Mouse (Mus musculus) liver (tissue): ENCODE data around the gene Zfp687.

ENCODE experiments used
- DNase-seq: peaks from one replicate; pipeline ENCODE4 v3.0.0-alpha.2; 2020; ENCODE audit warnings: mixed read lengths

The Zfp687 gene

GRCm38 (mm10) chr3:95015891-95016531 lies 763 bp upstream of the Zfp687 start:
- DNase-seq, result peak; percentile 96

GRCm38 (mm10) chr3:95014428-95015151 lies 658 bp downstream of the Zfp687 start:
- DNase-seq, result peak; percentile 82

- no peak for DNase-seq
These were observed 1.4 kb downstream of the Zfp687 start for GRCm38 (mm10) chr3:95013699-95014427.

- DNase-seq, result no peak
These were observed 2.3 kb downstream of the Zfp687 start for GRCm38 (mm10) chr3:95012982-95013381.

DNA sequence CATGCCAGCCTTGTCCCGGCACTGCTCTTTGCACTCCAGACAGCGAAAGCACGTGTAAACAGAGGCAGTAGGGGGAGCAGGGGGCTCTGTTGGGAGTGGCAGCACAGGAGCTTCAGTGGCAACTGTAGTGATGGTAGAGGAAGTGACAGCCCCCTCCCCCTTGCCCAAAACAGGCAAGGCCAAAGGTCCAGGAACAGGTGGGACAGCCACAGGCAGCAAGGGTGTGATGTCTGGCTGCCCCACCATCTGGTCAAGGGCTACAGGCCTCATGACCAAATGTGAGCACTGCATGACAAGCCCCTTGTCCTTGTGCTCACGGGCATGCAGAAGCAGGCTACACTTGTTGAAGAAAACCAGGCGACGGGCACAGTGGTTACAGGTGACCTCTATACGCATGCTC lies 4.9 kb downstream of the Zfp687 start:
- no peak for DNase-seq

DNA sequence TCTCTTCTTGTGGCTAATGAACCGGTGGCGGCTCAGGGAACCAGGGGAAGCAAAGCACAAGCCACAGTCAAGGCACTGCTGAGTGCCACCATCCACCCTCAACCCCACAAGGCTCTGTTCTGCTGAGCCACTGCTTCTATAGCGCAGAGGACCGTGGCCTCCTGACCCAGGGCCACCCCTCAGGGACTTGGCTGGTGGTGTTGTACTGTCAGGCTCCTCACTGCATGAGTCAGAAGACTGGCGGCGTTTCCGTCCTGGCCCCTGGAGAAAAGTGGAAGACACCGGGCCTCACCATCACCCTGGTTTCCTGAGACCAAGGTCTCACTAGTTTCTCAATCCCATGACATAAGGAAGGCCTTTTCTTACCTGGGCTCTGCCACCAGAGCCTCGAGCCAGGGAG lies 7.5 kb downstream of the Zfp687 start:
- no peak for DNase-seq

GRCm38 (mm10) chr3:95005651-95006050 lies 9.6 kb downstream of the Zfp687 start:
- DNase-seq, result no peak

DNA sequence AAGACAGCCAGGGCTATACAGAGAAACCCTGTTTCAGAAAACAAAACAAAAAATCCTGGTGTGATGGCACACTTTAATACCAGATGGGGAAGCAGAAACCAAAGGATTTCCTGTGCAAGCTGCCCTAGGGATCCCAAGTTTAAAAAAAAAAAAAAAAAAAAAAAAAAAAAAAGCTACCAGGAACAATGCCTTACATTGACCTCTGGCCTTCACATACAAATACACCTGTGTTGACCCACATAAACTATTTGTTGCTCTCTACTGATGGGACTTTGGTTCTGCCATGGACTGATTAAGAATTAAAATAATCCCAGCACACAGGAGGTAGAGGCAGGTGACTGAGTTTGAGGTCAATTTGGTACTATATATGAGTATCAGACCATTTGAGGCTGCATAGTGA lies 12.0 kb downstream of the Zfp687 start:
- DNase-seq, result no peak

DNA sequence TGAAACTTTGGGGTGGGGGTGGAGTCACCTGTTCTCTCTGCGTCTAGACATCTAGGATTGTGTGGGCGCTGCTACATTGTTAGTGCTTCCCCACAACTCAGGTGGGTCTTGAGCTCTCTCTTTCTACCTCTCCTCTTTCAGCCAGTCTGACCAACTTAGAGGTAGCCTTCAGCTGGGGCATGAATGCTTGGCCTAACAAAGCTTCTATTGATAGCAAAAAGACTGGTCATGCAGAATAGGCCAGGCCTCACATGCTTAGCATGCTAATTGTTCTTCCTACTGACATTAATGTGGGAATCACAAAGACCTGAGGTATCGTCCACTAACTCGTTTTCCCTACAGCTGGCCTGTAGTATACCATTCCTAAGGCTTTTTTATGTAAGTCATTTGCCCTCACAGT lies 12.7 kb downstream of the Zfp687 start:
- no peak for DNase-seq

- DNase-seq, result peak; percentile 80
These were observed 18.3 kb downstream of the Zfp687 start for GRCm38 (mm10) chr3:94996946-94997345.

- DNase-seq, result no peak
These were observed 26.0 kb downstream of the Zfp687 start for GRCm38 (mm10) chr3:94989159-94989761.

- DNase-seq, result peak; percentile 42
These were observed 27.7 kb downstream of the Zfp687 start for GRCm38 (mm10) chr3:94987578-94987977.

GRCm38 (mm10) chr3:94985513-94985912 lies 29.7 kb downstream of the Zfp687 start:
- no peak for DNase-seq

DNA sequence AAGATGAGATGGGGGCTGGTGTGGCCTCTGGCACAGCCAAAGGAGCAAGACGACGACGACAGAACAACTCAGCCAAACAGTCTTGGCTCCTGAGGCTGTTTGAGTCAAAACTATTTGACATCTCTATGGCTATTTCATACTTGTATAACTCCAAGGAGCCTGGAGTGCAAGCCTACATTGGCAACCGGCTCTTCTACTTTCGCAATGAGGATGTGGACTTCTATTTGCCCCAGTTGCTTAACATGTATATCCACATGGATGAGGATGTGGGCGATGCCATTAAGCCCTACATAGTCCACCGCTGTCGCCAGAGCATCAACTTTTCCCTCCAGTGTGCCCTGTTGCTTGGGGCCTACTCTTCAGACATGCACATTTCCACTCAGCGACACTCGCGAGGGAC lies 30.9 kb downstream of the Zfp687 start:
- no peak for DNase-seq

- DNase-seq, result peak; percentile 95
These were observed 40.5 kb downstream of the Zfp687 start, which contains the start of gene Pi4kb for GRCm38 (mm10) chr3:94974528-94975422. TSS of gene Pi4kb (plus strand) at chr3:94974731.

DNA sequence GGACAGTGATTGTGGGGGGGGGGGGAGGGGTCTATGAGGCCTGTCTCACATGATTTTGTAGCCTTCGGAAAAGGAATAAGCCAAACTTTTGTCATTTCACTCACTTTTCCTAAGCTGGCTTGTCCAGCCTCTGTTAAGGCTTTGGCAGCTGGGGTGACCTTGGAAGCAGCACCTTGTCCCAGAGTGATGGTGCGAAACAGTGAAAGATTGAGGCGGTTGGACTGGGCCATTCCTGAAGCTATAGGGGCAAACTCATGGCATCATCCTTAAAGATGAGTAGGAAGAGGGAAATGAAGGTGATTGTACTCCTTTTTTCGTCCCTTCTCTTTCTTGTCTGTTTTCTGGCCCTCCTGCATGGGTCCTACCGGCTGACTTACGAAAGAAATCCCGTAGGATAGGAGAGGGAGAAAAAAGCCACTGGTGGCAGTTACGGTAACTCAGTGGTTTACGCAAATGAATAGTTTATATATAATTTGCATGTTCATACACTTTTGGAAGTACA lies 41.2 kb downstream of the Zfp687 start:
- no peak for DNase-seq

- no peak for DNase-seq
These were observed 41.6 kb downstream of the Zfp687 start for GRCm38 (mm10) chr3:94973620-94974019.

DNA sequence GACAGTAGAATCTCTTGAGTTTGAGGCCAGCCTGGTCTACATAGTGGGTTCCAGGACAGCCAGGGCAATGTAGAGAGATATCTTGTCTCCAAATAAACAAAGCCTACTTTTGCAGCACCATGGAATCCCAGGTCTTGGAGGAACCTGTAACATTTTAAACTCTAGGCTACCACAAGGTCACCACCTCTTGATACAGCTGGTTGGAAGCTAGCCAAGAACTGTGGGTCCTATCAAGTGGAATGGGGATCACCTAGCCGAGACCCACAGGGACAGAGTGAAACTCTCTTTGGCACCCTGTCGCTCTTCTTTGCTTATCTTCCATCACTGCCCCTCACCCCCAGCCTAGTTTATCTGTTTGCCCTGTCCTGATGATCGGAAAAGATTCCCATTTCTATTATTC lies 42.7 kb downstream of the Zfp687 start:
- DNase-seq, result no peak

DNA sequence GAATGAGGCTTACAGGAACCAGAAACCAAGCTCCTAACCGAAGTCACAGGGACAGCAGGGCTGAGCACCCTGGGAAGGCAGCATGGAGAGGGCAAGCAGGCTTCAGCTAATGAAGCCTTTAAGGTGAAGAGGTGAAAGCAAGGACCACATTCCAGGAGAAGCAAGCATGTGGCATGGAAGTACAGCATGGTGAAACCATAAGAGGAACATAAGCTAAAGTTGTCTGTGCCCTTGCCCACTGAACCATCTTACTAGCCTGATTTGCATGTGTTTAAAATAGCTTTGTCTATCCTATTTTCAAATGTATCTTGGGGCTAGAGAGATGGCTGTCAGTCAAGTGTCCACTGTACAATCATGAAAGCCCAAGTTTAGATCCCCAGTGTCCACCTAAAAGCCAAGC lies 49.4 kb downstream of the Zfp687 start:
- no peak for DNase-seq

- no peak for DNase-seq
These were observed 50.3 kb downstream of the Zfp687 start for GRCm38 (mm10) chr3:94964989-94965388.

- DNase-seq, result no peak
These were observed 54.9 kb downstream of the Zfp687 start for GRCm38 (mm10) chr3:94960322-94960721.

DNA sequence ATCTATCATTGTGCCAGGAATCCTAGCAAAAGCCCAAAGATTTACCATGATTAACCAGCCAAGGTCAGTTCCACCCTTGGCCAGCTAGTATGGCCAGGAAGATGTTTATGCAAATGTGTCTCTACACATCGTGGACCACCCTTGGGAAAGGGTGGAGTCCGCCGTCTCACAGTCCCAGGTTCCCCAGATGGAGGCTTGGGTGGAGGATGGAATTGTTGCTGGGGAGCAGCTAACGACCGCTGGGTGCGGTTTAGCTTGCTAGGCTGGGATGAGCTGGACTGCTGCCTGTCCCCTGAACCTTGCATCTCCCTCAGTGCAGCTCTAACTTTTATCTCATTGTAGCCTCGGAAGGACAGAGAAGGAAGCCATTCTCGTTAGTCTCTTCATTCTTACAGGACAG lies 55.4 kb downstream of the Zfp687 start:
- no peak for DNase-seq
